Mouse (Mus musculus) limb, embryonic 12.5 days (tissue): ENCODE results near the gene Sstr5. TPM values are rescaled to one million over a fixed set of nuclear protein-coding genes. Genes with fewer than 3 reads are reported as not detected.

ENCODE experiments used
- ATAC-seq: fragments of 200-750 bp; cut with Nextera tagmentation; 2 replicates; pipeline ENCODE4 v1.8.0; 2017; ENCODE audit warnings: low read depth, moderate TSS enrichment; ENCODE audit not compliant: insufficient number of reproducible peaks, insufficient read depth, low FRiP score, low TSS enrichment
- H3K27ac ChIP-seq: fragments of 300-500 bp; sonication (generic); 2 replicates; pipeline ENCODE4 v1.5.1; 2016; ENCODE audit warnings: mild to moderate bottlenecking, moderate library complexity
- H3K27me3 ChIP-seq: fragments of 300-500 bp; sonication (generic); 2 replicates; pipeline ENCODE4 v1.6.1; 2016; ENCODE audit warnings: mild to moderate bottlenecking, moderate library complexity
- H3K36me3 ChIP-seq: fragments of 300-500 bp; sonication (generic); 2 replicates; pipeline ENCODE4 v1.6.1; 2016; ENCODE audit warnings: mild to moderate bottlenecking, moderate library complexity
- H3K4me1 ChIP-seq: fragments of 300-500 bp; sonication (generic); replicated peaks from 2 replicates; pipeline ENCODE4 v1.6.1; 2016
- H3K4me2 ChIP-seq: fragments of 300-500 bp; sonication (generic); 2 replicates; pipeline ENCODE4 v1.6.1; 2016; ENCODE audit warnings: mild to moderate bottlenecking, moderate library complexity
- H3K4me3 ChIP-seq: fragments of 300-500 bp; sonication (generic); replicated peaks from 2 replicates; pipeline ENCODE4 v1.5.1; 2016; ENCODE audit warnings: mild to moderate bottlenecking
- H3K9ac ChIP-seq: fragments of 300-500 bp; sonication (generic); replicated peaks from 2 replicates; pipeline ENCODE4 v1.6.1; 2016; ENCODE audit warnings: mild to moderate bottlenecking, moderate library complexity
- H3K9me3 ChIP-seq: fragments of 300-500 bp; sonication (generic); 2 replicates; pipeline ENCODE4 v1.6.1; 2016; ENCODE audit warnings: mild to moderate bottlenecking, moderate library complexity
- WGBS: fragments of 180-500 bp; shearing (Covaris S2); methylation state at CpG from one replicate; pipeline ENCODE4 v1.1.7; 2016; 5-methylcytosine and 5-hydroxymethylcytosine counted together
- polyA plus RNA-seq: library from polyadenylated mRNA; unstranded; fragments of >200 nt; fragmentation: Nextera tagmentation; extraction: Ambion mirVana; gene quantifications from 2 replicates; pipeline ENCODE4 v1.2.1, GENCODE M21; 2016

Gene Sstr5
- 0.24 and 0.29 TPM in 2 replicates for polyA plus RNA-seq

DNA sequence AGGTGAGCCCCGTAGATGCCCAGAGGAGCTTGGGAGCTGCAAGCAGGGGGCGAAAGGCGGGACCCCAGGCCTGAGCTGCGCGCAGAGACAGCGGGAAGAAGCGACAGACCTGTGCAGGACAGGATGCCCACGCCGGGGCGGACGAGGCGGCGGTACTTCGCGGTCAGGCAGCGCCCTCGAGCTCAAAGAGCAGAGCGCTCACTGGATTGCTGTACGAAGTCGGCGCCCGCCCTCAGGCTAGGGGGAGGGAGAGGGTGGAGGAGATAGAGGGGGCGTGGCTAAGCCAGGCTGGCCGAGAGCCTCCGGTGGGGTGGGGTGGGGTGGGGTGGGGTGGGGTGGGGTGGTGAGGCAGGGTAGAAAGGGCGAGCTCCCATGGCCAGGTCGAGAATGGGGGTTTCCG lies at the start of gene Sstr5:
TSS of gene Sstr5 (minus strand) at position 276 of the 400 bp plus-strand sequence.
- no peaks in the 10 kb centered on the region for H3K9me3 ChIP-seq
- H3K4me3 ChIP-seq = peak within 1 kb of the TSS; percentile 38
- no peak for ATAC-seq
- H3K27me3 ChIP-seq = peaks cover 84% of the 10 kb centered on the region
- WGBS = under 1% methylated on average over 25 of the region's 28 CpGs
- peaks cover 9% of the 10 kb centered on the region for H3K4me1 ChIP-seq
- H3K4me2 ChIP-seq = peak within 1 kb of the TSS; percentile 66
- H3K27ac ChIP-seq = no peak within 1 kb of the TSS
- H3K9ac ChIP-seq = peak within 1 kb of the TSS; percentile 56
- H3K36me3 ChIP-seq = no peaks in the 10 kb centered on the region

DNA sequence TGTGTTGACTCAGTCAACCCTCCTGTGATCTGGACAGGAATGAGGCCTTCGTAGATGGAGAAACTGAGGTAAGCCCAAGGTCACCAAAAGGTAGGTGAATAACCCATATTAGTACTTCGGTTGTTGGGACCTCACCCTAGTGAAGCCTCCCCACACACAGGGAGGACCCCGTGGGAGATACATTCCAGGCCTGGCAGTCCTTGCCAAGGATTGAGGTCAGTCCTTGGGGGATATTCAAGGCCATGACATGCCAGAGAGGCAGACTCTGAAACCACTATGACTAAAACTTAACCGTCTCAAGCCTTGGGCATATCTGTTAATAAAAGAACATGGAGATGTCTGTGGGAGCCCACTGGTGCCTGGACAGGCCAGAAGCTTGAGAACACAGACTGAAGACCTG lies 44.7 kb upstream of the Sstr5 start:
- H3K27me3 ChIP-seq = no peaks in the 10 kb centered on the region
- 91% methylated on average over 4 of the region's 4 CpGs for WGBS
- no peak overlapping the region for H3K4me2 ChIP-seq
- H3K9ac ChIP-seq = no peak overlapping the region
- H3K9me3 ChIP-seq = no peaks in the 10 kb centered on the region
- H3K4me3 ChIP-seq = no peak overlapping the region
- H3K27ac ChIP-seq = no peak overlapping the region
- no peak for ATAC-seq
- H3K4me1 ChIP-seq = peaks cover 1% of the 10 kb centered on the region; the same call in 1 of the 2 replicates
- no peaks in the 10 kb centered on the region for H3K36me3 ChIP-seq

DNA sequence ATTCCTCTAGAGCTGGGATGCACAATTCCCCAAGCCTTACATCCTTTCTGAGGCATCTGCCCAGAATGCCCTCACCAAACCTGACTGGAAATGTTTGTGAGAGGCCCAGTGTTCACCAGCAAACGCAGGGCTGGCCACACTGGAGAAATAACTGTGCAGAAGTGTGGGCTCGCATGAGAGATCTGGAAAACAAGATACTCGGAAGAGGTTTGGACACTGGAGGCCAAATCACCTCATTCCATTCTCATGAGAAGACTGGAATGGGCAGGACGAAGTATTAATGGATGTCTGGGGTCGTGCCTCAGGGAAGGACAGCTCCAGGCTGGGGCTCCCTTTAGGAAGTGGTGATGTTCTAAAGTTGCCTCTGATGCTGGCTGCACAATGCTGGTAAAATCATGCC lies 43.6 kb upstream of the Sstr5 start:
- no peaks in the 10 kb centered on the region for H3K36me3 ChIP-seq
- 79% methylated on average over 5 of the region's 5 CpGs for WGBS

DNA sequence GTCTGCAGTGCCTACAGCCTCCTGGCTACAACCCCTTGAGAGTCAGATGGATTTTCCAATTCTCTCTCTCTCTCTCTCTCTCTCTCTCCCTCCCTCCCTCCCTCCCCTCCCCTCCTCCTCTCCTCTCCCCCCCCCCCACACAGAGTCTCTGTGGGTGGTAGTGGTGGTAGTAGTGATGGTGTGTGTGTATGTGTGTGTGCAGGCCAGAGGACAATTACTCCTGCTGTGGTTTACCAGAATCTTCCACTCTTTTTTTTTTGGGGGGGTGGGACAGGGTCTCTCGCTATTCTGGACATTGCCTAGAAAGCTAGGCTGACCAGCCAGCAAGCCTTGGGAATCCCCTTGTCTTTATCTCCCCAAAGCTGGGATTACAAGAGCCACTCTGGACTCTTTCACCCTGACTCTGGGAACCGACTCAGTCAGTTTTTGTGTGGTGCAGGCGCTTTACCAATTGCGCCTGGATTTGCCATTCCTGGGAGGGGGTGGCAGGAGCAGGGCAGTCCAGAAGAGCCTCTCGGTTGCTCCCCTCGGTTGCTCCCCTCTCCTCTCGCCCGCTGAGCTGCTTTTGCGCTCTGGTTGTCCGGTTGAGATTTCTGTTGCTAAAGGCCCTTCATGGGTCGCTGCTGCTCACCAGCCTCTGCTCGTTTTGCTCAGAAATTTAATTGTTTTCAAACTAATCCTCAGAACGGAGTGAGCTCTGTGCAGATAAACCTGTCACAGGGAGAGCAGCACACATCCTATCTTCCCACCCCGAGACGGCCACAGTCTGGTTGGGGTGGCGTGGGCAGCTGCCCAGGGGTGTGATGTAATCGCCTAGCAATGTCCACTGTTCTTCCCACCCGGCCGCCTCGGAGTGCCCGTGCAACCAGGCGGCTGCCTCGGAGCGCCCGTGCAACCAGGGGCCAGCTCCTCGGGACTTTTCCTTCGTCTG lies 42.1 kb upstream of the Sstr5 start:
- Histone ChIP-seq H3K4me1 (no peaks in the 10 kb centered on the region; the same call in 1 of the 2 replicates), H3K27ac (no peak overlapping the region), H3K9me3 (no peaks in the 10 kb centered on the region), H3K36me3 (no peaks in the 10 kb centered on the region), H3K9ac (no peak overlapping the region), H3K4me3 (no peak overlapping the region), H3K27me3 (no peaks in the 10 kb centered on the region), H3K4me2 (no peak overlapping the region)
- no peak for ATAC-seq
- WGBS = 60% methylated on average over 27 of the region's 27 CpGs

More for the DNA sequence above, 43.6 kb upstream of the Sstr5 start:
- Histone ChIP-seq H3K9ac (no peak overlapping the region), H3K4me2 (no peak overlapping the region), H3K4me1 (no peaks in the 10 kb centered on the region; the same call in 1 of the 2 replicates), H3K9me3 (no peaks in the 10 kb centered on the region), H3K27me3 (no peaks in the 10 kb centered on the region), H3K27ac (no peak overlapping the region), H3K4me3 (no peak overlapping the region)
- no peak for ATAC-seq

DNA sequence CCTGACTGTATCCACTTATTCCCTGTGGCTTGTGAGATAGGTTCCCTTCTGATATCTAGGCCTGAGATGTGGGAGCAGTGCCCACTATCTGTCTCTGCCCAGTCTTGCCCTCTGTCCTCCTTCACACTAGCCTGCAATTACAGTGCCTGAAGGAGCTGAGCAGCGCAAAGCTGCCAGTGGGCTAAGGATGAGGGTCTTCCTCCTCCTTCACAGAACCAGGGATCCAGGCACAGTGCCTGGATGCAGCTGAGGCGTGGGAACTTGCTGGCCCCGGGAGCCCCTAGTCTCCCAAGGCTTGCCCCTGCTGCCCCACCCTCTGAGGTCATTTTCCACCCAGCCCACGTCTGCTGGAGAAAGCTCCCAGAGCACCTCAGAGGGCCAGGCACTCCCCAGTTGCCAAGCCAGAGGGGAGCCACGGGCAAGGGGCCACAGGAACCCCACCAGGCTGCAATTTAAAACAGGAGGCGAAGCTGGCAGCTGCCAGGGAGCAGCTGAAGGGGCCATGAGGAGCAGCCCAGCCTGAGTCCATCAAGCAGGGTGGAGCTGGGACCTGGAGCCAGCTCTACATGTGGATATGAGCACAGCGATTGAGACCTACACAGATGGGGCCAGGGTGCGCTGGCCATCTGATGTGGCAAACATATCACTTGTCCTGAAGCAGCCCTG lies 33.4 kb upstream of the Sstr5 start:
- Histone ChIP-seq H3K9me3 (no peaks in the 10 kb centered on the region), H3K4me3 (no peak overlapping the region), H3K9ac (no peak overlapping the region), H3K4me1 (no peaks in the 10 kb centered on the region), H3K36me3 (no peaks in the 10 kb centered on the region), H3K27me3 (no peaks in the 10 kb centered on the region; the same call in 1 of the 2 replicates), H3K4me2 (no peak overlapping the region), H3K27ac (no peak overlapping the region)
- no peak for ATAC-seq
- WGBS = 67% methylated on average over 8 of the region's 8 CpGs

DNA sequence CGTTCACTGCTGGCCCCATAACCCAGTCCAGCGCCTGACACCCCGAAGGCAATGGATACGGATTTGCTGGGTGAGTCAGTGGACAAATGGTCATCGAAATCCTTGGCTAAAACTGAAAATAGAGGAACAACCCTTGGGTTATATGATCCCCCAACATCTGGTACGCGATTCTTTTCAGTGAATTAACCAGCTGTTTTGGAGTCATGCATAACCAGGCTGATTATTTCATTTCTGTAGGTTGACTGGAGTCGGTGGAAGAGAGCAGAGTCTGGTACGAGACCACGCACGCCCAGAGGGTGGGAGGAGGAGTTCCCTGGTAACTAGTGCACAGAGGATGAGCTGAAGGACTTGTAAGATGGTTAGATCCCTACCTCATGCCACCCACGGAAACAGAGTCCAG lies 25.0 kb upstream of the Sstr5 start:
- Histone ChIP-seq H3K4me2 (no peak overlapping the region), H3K36me3 (no peaks in the 10 kb centered on the region), H3K27me3 (no peaks in the 10 kb centered on the region), H3K9me3 (no peaks in the 10 kb centered on the region), H3K4me1 (peaks cover 20% of the 10 kb centered on the region), H3K4me3 (no peak overlapping the region), H3K27ac (no peak overlapping the region), H3K9ac (no peak overlapping the region)
- 67% methylated on average over 12 of the region's 12 CpGs for WGBS
- ATAC-seq = no peak

DNA sequence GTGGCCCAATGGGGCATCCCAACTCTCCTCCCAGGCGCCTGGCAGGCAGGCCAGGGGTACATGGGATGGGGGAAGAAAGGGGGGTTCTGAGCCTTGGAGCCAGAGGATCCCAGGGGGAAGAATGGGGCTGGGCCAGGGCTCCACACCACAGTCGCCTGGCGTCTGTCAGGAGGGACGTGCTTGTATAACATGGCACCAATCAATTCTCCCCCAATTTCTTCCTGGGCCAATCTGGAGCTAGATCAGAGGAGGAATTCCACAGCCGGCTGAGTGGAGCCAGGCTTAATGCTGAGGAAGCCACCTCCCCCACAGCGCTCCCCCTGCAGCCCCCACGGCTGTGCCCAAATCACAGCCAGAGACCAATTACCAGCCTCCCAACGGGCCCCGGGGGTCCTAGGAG lies 23.4 kb upstream of the Sstr5 start:
- ATAC-seq = no peak
- Histone ChIP-seq H3K4me2 (0 out of 2 replicates have a peak overlapping the region, but pooled peaks have one; percentile 17), H3K9ac (no peak overlapping the region), H3K9me3 (no peaks in the 10 kb centered on the region), H3K4me1 (peaks cover 31% of the 10 kb centered on the region), H3K27me3 (no peaks in the 10 kb centered on the region), H3K27ac (peak overlapping the region; percentile 57; the same call in 1 of the 2 replicates), H3K36me3 (no peaks in the 10 kb centered on the region), H3K4me3 (no peak overlapping the region)
- WGBS = 15% methylated on average over 9 of the region's 9 CpGs

DNA sequence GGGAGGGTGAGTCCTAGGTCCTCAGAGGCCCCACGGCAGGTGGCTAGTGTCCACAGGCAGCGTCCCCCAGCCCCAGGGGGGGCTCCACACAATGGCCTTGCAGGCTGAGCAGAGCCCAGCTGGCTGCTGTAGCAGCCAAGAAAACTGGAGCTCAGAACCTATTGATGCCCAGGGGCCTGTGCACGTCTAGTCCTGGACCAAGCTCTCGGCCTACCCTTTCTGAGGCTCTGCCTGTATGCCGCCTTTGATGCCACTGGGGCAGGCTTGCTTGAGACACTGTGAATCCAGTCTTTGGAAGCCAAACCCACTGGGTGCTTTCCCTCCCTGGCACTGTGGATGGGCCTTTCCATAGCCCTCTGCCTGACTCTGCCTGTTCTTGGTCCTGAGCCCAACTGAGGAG lies 22.4 kb upstream of the Sstr5 start:
- ATAC-seq = no peak
- Histone ChIP-seq H3K9me3 (no peaks in the 10 kb centered on the region), H3K4me2 (no peak overlapping the region), H3K4me1 (peaks cover 31% of the 10 kb centered on the region), H3K36me3 (no peaks in the 10 kb centered on the region), H3K27me3 (no peaks in the 10 kb centered on the region; the same call in 1 of the 2 replicates), H3K27ac (0 out of 2 replicates have a peak overlapping the region, but pooled peaks have one; percentile 7), H3K9ac (no peak overlapping the region), H3K4me3 (no peak overlapping the region)
- 95% methylated on average over 5 of the region's 5 CpGs for WGBS

DNA sequence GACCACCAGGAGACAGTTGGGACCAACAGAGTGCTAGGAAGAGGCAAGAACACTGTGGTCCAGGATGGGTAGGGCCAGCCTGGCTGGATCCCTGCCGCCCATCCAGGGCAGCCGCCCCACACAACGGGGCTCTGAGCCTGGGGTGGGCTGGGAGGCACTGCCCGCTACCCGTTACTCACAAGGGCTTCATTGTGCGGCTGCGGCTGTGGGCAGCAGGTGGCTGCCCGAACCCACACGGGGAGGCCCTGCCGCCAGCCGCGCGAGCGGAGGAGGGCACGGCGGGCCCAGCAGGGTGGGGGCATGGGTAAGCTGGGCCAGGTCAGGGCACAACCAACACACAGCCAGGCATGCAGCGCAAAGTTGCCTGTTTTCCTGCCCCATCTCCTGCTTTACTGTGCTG lies 21.1 kb upstream of the Sstr5 start:
- no peak for ATAC-seq

DNA sequence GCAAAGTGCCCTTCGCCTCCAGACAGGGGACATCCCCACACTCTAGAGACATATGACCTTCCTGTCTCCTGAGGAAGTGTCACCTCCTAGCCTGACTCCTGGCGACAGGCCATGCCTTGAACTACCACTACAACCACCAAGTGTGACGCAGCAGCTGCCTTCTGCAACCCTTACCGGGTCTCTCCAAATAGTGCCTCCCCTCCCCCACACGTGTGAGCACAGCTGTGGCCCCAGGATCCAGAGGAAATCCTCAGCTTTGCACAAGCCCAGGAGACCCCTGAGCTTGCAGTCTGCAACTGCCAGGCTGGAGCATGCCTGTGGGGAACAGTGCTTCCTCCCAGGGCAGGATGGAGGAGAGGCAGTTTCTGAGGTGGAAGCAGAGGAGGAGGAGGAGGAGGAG lies 19.2 kb upstream of the Sstr5 start:
- Histone ChIP-seq H3K4me3 (no peak overlapping the region), H3K9me3 (no peaks in the 10 kb centered on the region), H3K4me1 (peaks cover 31% of the 10 kb centered on the region), H3K4me2 (no peak overlapping the region), H3K9ac (no peak overlapping the region), H3K27ac (0 out of 2 replicates have a peak overlapping the region, but pooled peaks have one; percentile 12), H3K36me3 (no peaks in the 10 kb centered on the region), H3K27me3 (no peaks in the 10 kb centered on the region; the same call in 1 of the 2 replicates)
- WGBS = 23% methylated on average over 5 of the region's 5 CpGs
- no peak for ATAC-seq

More for the DNA sequence above, 21.1 kb upstream of the Sstr5 start:
- no peak overlapping the region for H3K9ac ChIP-seq
- H3K27ac ChIP-seq = no peak overlapping the region
- H3K4me3 ChIP-seq = no peak overlapping the region
- 94% methylated on average over 17 of the region's 17 CpGs for WGBS
- H3K9me3 ChIP-seq = no peaks in the 10 kb centered on the region
- no peak overlapping the region for H3K4me2 ChIP-seq
- no peaks in the 10 kb centered on the region; the same call in 1 of the 2 replicates for H3K27me3 ChIP-seq
- no peaks in the 10 kb centered on the region for H3K36me3 ChIP-seq
- H3K4me1 ChIP-seq = peaks cover 31% of the 10 kb centered on the region

DNA sequence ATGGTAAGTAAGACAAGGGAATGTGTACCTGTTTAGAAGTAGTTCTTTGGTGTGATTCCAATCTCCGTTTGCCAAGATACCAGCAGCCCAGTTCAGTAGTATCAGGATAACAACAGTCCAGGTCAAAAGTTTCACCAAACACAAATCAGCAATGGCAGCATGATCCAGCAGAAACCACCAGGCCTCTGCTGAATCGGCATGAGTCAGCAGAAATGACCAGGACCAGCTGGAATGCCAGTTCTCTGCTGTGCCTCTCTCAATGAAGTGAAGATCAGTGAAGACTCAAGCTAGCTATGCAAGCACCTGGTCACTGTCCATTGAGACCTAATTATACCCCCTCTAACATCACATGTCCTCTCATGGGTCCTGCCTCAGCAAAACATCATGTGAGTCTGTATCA lies 17.0 kb upstream of the Sstr5 start:
- Histone ChIP-seq H3K27ac (no peak overlapping the region), H3K9ac (no peak overlapping the region), H3K27me3 (peaks cover 8% of the 10 kb centered on the region; the same call in 1 of the 2 replicates), H3K4me3 (no peak overlapping the region), H3K9me3 (no peaks in the 10 kb centered on the region), H3K4me1 (peaks cover 14% of the 10 kb centered on the region), H3K4me2 (no peak overlapping the region), H3K36me3 (no peaks in the 10 kb centered on the region)
- no peak for ATAC-seq
- WGBS = 93% methylated on average over 2 of the region's 2 CpGs
